Mouse (Mus musculus) cerebellum, adult 9-11 months (tissue): ENCODE data around the gene Mafk.

Experiments
- DNase-seq: peaks from one replicate; pipeline ENCODE4 v3.0.0; 2022

Gene Mafk

GRCm38 (mm10) chr5:139821466-139822459 is 30.4 kb downstream of the Mafk start:
- DNase-seq, result no peak

GRCm38 (mm10) chr5:139824531-139824930 is 33.2 kb downstream of the Mafk start:
- DNase-seq, result no peak

GRCm38 (mm10) chr5:139825947-139826346 is 34.6 kb downstream of the Mafk start:
- DNase-seq, result no peak

GRCm38 (mm10) chr5:139826357-139827055 is 35.2 kb downstream of the Mafk start, which contains the start of the genes Gm26938 and Psmg3:
Gene Gm26938 (minus strand): TSS chr5:139826407.
Gene Psmg3 (minus strand): TSS chr5:139826885.
- DNase-seq, result peak; percentile 89

GRCm38 (mm10) chr5:139827593-139827992 is 36.3 kb downstream of the Mafk start:
- no peak for DNase-seq

GRCm38 (mm10) chr5:139829384-139829783 is 38.1 kb downstream of the Mafk start:
- DNase-seq, result no peak

- DNase-seq, result no peak
Observed at GRCm38 (mm10) chr5:139830734-139831133, 39.4 kb downstream of the Mafk start.

GRCm38 (mm10) chr5:139832125-139832524 is 40.8 kb downstream of the Mafk start:
- no peak for DNase-seq

- DNase-seq, result no peak
Observed at GRCm38 (mm10) chr5:139835706-139836105, 44.4 kb downstream of the Mafk start.

GRCm38 (mm10) chr5:139838476-139838892 is 47.2 kb downstream of the Mafk start:
- DNase-seq, result peak; percentile 14

- DNase-seq, result no peak
Observed at GRCm38 (mm10) chr5:139839142-139839541, 47.8 kb downstream of the Mafk start.

GRCm38 (mm10) chr5:139849626-139850320 is 58.5 kb downstream of the Mafk start:
- DNase-seq, result no peak
